Mouse (Mus musculus): ENCODE measurements around the gene Rcbtb2.

The Rcbtb2 gene

DNA sequence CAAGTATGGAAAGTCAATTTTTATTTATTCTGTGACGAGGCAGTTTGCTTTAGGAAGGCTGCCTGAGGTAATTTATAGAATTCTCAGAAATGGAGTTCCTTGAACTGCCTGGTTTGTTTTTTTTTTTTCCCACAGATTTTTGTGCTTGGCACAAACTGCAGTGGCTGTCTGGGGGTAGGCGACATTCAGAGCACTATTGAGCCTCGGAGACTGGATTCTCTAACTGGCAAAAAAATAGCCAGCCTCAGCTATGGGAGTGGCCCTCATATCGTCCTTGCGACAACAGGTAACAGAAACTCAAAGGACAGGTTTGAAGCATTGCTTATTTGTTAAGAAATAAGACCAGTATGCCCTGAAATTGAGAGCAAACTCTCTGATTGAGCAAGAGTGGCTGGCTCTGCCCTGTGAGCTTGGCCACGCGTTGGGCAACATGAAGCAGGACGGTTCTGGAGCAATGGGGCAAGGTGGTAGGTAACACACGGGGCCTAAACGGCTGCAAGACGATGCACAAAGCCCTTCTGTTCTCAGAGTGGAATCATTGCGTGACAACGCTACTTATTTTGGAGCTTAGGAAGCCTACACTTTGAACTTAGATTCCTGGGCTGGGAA is 39.5 kb downstream of the Rcbtb2 start:
- no peak for DNase-seq

DNA sequence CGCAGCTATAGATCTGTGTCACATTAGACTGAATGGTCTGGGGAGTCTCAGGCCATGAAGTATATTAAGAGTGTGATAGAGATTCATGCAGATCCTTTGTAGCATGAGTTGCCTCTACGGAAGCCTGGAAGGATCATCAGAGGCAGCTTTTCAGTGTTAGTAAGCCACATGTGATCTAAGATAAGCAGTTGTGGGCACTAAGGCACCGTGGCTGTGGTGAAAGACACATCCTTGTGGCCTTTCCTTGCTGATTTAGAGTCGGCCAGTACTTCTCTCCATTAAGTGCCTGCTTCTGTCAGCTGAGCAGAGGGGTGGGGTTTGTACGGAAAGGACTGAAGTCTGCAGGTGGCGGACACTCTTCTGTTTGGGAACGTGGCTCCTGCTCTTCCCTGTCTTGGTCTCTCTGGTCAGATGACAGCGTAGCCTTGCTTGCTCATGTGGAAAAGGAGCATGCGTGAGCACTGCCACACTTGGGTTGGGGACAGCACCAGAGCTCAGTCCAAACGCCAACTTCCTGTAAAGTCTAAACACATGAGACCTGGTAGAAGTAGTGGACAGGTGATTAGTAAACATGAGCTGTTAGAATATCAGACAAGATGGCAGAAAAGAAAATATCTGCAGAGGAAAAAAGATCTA is 40.6 kb downstream of the Rcbtb2 start:
- DNase-seq, result no peak

DNA sequence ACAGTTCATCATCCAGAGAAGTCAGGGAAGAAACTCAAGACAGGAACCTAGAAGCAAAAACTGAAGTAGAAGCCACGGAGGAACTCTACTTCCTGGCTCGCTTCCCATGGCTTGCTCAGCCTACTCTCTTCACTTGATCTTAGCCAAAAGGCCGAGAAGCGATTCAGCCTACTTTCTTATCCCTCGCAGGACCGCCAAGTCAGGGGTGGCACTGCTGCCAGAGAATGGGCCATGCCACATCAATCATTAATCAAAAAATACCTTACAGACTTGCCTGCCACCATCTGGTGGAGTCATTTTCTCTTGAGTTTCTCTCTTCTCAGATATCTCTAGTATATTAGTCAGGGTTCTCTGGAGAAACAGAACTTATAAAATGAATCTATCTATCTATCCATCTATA is 42.3 kb downstream of the Rcbtb2 start:
- DNase-seq, result no peak

DNA sequence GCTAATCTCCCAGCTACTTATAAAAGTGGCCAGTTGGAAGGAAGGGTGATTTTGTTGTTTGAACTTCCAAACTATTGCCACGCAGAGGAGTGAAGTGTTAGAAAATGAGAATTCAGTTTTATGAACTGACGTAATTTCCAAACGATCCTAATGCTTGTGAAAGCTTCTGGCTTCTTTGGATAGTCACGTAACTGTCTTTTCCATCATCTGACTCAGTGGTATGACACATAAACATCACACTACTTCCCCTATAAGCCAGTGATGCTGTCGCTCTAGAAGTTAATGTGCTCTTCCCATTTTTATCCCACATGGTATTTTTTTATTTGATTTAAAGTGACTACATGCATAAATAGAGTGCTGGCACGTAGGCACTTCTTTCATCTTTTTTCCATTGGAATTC is 45.8 kb downstream of the Rcbtb2 start:
- DNase-seq, result no peak

DNA sequence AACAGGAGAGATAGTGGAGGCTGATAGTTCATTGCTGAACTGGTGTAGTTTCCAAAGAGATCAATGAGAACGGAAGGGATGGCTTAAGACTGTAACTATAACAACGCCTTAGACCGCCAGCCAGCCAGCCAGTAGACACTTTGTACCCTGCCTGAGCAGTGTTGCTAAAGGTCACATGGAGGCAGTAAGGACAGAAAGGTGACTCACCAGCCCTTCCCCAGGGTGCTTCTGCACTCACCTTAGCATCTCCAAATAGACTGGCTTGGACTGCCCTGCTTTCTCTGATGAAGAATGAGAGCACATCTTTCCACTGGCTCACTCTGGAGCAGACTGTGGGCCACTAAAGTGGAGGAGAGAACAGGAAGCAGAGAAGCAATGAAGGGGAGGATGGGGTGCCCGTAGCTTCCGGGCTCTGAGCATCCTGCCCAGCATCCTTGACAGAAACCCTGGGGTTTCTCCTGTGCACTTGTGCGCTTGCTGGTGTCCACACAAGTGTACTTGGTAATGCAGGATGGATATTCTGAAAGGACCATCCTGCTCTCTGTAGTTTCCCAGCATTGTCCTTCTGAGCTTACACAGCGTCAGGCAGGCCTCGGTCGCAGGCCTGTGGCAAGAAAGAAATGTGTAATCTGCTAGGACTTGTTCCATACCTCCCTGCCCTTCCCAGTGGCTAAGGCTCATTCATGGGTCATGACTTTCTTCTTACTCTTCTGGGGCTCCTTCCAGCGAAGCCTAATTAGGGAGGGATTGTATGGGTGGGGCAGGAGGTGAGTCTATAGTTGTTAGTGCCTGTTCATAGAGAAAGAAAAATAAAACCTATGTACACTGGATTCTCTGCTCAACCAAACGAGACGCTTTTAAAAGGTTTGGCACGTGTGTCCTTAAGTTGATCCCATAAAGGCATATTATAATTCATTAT is 47.3 kb downstream of the Rcbtb2 start:
- DNase-seq, result no peak

DNA sequence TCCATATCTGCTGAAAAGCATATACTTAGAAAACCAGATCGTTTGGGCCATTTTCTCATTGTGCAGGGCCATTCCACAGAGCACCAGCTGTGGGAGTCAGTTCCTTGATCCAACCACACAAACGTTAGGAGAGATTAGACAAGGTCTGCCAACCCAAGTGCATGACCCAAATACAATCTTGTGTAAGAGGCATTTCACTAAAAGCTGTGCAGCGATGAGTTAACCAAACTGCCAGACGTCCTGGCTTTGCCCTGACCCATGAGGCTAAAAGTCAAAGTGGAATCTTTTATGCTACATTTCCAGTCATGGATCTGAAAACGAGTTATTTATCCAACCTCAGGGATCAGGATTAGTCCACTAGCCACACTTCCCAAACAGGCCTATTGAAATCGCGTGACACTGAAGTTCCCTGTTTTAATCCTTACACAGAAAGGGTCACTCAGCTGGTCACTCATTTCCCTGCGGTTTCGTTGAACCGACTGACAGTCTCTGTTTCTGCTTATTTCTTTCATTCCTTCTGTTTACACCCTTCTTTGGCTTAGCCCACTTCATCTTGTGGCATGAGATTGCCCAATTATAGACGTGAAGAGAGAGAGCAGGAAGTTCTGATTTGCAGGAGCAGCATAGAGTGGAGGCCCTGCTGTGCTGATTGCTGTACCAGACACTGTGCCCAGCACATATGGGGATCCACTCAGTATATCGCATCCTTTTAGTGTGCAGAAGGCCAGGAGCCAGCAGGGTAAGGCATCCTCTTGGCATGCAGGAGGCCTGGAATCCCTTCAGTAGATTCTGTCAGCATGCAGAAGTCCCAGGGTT is 49.6 kb downstream of the Rcbtb2 start:
- no peak for DNase-seq

DNA sequence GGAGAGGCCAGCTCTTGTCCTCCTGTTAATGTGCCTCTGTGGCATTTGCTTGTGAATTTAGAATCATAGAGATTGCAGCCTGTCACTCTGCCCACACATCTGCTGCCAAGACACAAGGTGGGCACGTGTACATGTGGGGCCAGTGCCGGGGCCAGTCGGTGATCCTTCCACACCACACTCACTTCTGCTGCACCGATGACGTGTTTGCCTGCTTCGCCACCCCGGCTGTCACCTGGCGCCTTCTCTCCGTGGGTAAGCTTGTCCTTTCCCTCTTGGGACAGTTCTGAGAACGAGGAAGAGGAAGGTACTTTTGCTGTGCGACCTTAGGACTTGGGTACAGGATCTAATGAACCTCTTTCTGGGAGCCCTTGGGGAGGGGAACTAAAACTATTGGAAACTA is 50.8 kb downstream of the Rcbtb2 start:
- DNase-seq, result no peak

DNA sequence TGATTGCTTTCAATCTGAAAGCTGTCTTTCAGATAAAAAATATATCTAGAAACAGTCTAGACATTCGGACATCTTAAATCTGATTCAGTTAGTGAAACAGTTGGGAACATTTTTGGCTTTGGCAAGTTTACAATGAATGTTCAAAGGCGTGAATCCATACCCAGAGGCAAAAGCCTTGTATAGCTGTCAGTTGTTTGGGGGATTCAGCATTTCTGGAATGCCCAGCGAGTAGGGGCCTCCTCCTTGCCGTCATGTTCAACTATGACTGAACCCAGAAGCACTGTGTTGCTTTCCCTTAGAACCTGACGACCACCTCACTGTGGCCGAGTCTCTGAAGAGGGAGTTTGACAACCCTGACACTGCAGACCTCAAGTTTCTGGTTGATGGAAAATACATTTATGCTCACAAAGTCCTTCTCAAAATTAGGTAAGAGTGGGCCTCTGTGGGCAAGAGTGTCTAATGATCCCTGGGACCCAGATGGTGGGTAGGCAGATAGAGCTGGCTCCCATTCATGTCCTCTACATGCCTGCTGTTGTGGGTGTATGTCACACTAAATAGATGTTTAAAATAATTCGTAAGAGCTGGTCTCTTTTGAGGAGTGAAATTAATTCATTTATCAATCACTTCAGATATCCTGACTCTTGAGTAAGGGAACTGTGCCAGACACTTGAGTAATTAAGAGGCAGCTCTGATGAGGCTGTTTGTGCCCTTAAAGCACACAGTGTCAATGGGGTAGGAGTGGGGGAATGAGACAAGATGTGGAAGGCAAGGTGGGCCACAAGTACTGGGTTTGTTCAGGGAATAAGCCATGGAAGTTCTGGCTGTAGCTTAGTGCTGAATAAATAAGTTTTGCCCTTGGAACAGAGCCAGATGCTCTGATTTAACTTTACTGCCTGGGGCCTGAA is 51.5 kb downstream of the Rcbtb2 start:
- DNase-seq, result no peak

DNA sequence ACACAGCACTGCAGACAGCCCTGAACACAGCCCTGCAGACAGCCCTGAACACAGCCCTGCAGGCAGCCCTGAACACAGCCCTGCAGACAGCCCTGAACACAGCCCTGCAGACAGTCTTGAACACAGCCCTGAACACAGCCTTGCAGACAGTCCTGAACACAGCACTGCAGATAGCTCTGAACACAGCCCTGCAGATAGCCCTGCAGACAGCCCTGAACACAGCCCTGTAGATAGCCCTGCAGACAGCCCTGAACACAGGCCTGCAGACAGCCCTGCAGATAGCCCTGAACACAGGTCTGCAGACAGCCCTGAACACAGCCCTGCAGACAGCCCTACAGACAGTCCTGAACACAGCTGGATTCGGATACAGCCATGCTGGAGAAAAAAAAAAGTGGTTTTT is 52.2 kb downstream of the Rcbtb2 start:
- DNase-seq, result no peak

DNA sequence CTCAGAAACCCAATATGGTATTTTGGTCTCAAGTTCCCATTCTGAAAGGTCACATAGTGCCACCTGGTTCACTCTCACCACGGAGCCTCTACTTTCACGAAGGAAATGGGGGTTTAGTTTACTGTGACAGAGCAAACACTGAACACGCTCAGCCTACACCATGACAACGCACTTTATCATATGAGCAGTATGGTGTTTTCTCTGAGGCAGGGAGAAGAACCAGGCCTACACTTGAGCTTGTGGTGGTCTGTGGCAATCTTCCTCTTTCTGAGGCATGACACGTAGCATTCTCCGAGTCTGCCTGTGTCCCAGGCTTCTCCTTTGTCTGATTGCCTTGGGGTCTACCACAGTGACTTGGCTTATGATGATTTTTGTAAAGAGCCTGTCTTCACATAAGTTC is 53.0 kb downstream of the Rcbtb2 start:
- DNase-seq, result no peak

DNA sequence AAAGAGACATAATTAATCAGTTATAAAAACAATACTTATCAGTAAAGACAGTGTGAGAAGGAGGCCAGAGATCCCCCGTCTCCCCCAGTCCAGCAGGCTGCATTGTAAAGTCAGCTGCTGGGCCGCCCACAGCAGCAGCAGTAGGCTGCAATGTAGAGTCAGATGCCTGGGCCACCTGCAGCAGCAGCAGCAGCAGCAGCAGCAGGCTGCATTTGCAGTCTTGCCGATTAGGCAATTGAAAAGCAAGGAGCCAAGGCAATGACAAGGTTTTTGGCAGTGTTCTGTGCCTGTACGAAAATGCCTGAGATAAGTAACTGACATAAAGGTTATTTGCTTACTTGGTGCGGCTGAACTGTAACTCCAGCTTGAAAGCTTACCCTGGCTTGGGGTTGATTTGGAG is 53.4 kb downstream of the Rcbtb2 start:
- no peak for DNase-seq

DNA sequence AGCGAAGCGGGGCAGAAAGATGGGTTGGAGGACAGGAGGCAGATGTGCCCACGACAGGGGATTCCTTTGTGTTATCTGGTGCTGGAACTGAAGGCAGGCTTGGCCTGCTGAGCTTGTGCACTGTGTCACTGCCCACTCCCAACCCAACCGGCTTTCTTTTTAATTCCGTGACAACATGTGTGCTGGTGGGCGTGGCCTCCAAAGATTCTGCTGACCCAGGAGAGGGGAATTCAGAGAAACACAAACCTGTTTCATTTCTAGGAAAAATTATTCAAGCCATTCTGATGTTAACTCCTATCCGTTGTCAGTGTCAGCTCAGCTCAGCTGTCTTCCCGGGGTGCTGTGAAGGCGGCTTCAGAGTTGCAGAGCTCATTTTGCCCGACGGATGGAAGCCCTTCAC is 55.1 kb downstream of the Rcbtb2 start:
- no peak for DNase-seq

DNA sequence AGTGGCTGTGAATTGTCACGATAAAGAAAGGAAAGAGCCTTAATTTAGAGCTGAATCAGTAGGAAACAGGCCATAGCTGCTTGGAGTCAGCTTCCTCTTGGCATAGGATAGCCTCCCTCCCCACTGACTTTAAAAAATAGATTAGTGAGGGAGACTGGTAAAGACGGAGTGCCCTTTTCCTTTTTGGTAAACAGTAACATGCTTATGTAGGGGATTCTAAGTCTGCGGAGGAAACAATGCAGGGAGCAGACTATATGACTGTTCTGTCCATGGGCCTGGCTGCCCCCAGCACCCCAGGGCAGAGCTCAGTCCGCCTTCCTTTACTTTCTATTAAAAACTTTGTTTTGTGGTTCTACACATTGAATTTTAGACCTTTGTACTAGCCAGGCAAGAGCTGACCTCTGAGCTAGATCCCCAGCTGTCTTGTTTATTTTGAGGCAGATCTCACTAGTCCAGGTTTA is 56.4 kb downstream of the Rcbtb2 start:
- no peak for DNase-seq

DNA sequence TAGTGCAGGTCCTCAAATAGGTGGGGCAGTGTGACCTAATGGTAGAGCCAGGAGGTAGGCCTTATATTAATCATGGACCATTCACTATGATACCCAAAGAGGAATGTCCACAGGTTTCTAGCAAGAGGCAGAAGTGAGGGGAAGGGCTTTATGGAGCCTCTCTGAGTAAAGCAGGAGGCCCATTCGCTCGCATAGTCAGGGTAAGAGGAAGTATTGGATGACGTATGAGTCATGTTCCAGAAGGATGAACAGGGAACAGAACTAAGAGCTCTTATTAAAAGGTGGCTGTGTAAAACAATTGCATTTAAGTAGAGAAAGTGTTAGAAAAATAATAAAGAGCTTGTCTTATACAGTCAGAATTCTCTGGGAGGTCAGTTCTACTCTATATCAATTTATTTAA is 57.8 kb downstream of the Rcbtb2 start:
- DNase-seq, result no peak

DNA sequence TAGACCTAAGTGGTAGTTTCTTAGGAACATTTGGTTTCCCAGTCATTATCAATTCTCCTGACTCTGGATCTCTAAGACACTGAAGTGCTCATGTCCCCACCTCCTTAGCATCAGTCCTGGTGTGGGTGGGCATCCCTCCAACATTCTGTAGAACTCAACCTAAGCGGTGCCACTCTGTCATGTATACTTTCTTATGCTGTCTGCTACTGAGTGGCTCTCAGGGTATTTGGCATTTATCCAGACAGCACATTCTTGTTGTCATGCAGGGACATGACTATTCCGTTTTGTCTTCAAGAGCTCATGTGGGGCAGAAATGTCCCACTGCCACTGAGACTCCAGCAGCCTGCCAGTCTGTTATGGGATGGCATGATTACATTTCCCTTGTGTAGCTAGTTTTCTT is 58.3 kb downstream of the Rcbtb2 start:
- no peak for DNase-seq

DNA sequence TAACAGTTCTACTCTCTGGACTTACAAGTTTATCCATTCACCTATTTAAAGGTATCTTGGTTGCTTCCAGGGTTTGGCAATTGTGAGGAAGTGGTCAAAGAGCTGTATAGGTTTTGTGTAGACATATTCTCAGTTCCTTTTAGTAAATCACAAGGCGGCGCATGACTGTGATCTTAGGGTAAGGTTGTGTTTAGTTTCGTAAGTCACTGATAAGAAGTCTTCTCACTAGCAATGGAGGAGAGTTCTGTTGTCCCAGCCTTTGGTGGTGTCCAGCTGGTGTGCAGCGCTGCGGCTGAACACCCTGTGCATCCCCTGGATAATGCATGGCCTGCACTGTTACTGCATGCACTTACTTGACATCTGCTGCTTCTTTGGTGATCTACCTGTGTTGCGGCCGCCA is 64.0 kb downstream of the Rcbtb2 start:
- DNase-seq, result no peak

DNA sequence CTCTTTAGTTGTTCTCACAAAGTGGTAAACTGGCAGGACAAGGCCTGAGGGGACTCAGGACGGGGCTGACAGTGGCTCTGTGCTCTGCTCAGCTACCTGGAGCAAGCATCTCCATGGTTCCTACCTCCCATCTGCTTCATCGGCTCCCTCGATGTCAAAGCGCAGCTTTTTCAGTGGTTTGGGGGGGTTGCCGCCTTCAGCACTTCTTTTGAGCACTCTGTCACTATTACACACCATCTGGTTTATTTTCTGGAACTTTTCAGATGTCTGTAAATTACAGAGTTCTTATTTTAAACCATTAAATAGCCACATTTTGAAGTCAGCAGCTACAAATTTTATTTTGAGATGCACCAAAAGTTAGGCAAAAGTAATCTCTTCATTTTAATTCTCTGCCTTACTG is 76.2 kb downstream of the Rcbtb2 start:
- no peak for DNase-seq

DNA sequence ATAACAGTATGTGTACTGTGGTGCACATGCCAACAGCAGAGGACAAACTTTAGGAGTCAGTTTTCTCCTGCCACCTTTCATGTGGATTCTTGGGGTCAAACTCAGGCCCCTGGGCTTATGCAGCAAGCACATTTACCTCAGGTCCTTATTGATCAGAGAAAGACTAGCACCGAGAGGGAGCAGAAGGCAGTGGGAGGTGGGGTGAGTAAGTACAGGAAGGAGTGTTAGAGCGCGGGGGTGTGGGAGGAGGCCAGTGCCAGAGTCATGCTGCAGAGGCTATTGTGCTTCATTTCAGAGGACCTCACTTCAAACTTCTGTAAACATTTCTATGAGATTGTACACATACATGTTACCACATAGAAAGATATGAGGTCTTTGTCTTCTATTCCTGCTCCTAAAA is 78.6 kb downstream of the Rcbtb2 start:
- DNase-seq, result no peak

DNA sequence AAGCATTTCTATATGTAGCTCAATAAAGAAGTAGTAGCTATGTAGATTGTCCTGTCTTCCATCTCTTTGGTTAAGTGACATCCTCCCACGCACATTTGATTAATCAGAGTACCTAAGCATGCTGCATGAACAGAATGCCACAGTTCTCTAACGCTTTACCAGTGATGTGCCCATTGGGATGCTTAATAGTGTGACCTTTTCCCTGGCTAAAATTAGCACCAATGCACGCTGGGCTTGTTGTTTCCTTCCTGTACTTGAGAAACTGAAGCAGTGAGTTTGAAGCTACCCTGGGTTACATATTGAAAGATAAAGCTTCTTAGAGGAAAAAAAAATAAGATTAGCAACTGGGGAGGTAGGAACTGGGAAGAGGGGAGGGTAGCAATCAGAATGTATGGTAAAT is 81.2 kb downstream of the Rcbtb2 start:
- DNase-seq, result no peak

DNA sequence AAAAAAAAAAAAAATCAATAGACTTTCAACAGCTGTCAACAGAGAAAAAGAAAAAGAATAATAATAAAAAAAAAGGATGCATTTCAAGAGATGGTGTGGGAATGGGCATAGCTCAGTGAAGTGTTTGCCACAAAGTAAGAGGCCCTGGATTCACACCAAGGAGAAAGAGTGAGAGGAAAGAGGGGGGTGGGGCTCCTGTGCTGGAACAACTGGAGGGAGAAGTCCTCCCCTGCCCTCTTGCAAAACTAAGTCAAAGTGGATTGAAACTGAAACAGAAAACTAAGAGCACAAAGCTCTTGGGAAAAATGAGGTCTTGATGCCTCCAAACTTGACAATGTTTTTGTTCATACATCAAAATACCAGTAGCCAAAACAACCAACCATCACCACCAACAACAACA is 86.4 kb downstream of the Rcbtb2 start:
- DNase-seq, result peak; percentile 69

DNA sequence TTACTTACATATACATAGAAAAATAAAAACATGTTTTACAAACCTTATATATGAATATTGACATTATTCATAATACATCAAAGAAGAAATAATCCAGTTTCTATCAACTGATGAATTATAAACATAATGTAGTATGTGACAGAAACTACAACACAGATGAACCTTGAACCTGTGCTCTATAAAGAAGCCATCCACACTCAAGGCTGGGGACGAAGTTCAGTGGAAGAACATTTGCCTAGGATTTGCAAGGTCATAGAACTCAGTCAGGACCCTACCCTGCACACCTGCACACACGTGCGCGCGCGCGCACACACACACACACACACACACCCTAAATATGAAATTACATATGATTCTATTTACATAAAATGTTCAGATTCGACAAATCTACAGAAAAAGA is 87.4 kb downstream of the Rcbtb2 start:
- DNase-seq, result no peak

DNA sequence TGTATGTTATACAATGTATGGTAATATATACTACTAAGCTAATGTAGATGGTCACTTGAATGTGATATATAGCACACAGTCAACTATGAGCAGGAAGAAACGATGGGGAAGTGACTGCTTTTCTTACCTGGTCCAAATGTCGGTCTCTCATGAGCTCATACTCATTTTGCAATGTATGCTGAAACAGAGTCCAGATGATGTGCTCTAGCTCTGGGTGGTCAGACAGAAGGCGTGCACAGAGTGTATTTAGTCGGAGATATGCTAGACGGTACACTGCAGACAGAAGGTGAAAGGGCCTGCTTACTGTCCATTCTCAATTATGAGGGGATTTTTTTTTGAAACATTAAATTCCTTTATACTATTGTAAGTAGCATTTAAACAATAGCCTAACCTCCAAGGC is 88.6 kb downstream of the Rcbtb2 start:
- no peak for DNase-seq
